Mouse (Mus musculus) intestine, embryonic 14.5 days (tissue): ENCODE measurements around the gene 5830411N06Rik. TPM values are rescaled to one million over a fixed set of nuclear protein-coding genes. Genes with fewer than 3 reads are reported as not detected.

Source experiments
- ATAC-seq: fragments of 200-750 bp; cut with Nextera tagmentation; replicated peaks from 2 replicates; pipeline ENCODE4 v1.8.0; 2017; ENCODE audit warnings: low read depth, moderate number of reproducible peaks, moderate TSS enrichment, moderate library complexity; ENCODE audit not compliant: low FRiP score, low TSS enrichment
- DNase-seq: peaks from one replicate; pipeline ENCODE4 v3.0.0-alpha.2; 2018; ENCODE audit warnings: low spot score
- H3K27ac ChIP-seq: fragments of 300-500 bp; sonication (generic); 2 replicates; pipeline ENCODE4 v1.5.1; 2014; ENCODE audit warnings: low read depth, mild to moderate bottlenecking, control low read depth
- H3K27me3 ChIP-seq: fragments of 300-500 bp; sonication (generic); replicated peaks from 2 replicates; pipeline ENCODE4 v1.6.1; 2014; ENCODE audit warnings: low read length, control low read depth; ENCODE audit not compliant: control insufficient read depth, insufficient read depth
- H3K36me3 ChIP-seq: fragments of 300-500 bp; sonication (generic); 2 replicates; pipeline ENCODE4 v1.6.1; 2014; ENCODE audit warnings: low read length, control low read depth; ENCODE audit not compliant: control insufficient read depth, insufficient read depth
- H3K4me1 ChIP-seq: fragments of 300-500 bp; sonication (generic); replicated peaks from 2 replicates; pipeline ENCODE4 v1.6.1; 2014; ENCODE audit warnings: low read length, control low read depth, mixed read lengths; ENCODE audit not compliant: control insufficient read depth, insufficient read depth
- H3K4me2 ChIP-seq: fragments of 300-500 bp; sonication (generic); 2 replicates; pipeline ENCODE4 v1.6.1; 2014; ENCODE audit warnings: low read length
- H3K4me3 ChIP-seq: fragments of 300-500 bp; sonication (generic); 2 replicates; pipeline ENCODE4 v1.5.1; 2014; ENCODE audit warnings: low read depth, low read length, control low read depth, mixed read lengths
- H3K9ac ChIP-seq: fragments of 300-500 bp; sonication (generic); 2 replicates; pipeline ENCODE4 v1.6.1; 2014; ENCODE audit warnings: mild to moderate bottlenecking, low read length
- H3K9me3 ChIP-seq: fragments of 300-500 bp; sonication (generic); 2 replicates; pipeline ENCODE4 v1.6.1; 2016; ENCODE audit warnings: low read length, control low read depth; ENCODE audit not compliant: control insufficient read depth
- WGBS: fragments of 180-500 bp; shearing (Covaris S2); extraction: QIAGEN DNeasy Blood & Tissue Kit; methylation state at CpG from one replicate; pipeline ENCODE4 v1.1.7; 2014; 5-methylcytosine and 5-hydroxymethylcytosine counted together
- polyA plus RNA-seq: library from polyadenylated mRNA; unstranded; fragments of >200 nt; fragmentation: Nextera tagmentation; extraction: Ambion mirVana; gene quantifications from 2 replicates; pipeline ENCODE4 v1.2.1, GENCODE M21; 2014

5830411N06Rik gene
- polyA plus RNA-seq, 1 experiment from 2014 or later = not detected

DNA sequence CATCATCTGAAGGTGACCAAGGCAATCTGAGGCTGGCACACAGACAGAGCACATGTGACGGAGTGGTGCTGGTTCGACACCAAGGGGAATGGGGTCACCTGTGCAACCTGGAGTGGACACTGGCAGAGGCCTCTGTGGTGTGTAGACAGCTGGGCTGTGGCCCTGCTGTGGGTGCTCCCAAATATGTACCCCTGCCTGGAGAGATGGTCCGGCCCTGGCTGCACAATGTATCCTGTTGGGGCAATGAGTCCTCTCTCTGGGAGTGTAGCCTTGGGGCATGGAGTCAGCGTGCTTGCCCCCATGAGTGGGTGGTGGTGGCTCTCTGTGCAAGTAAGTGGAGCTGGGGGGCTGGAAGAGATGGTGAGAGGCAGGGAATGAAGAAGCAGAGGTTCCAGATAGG lies 26.7 kb upstream of the 5830411N06Rik start:
- no peak overlapping the region for H3K4me2 ChIP-seq
- WGBS = 95% methylated on average over 4 of the region's 4 CpGs
- H3K4me3 ChIP-seq = no peak overlapping the region
- no peaks in the 10 kb centered on the region for H3K27me3 ChIP-seq
- H3K9ac ChIP-seq = no peak overlapping the region
- H3K27ac ChIP-seq = no peak overlapping the region
- H3K9me3 ChIP-seq = no peaks in the 10 kb centered on the region
- no peak for ATAC-seq
- DNase-seq = peak; percentile 33
- H3K36me3 ChIP-seq = no peaks in the 10 kb centered on the region
- no peaks in the 10 kb centered on the region for H3K4me1 ChIP-seq

DNA sequence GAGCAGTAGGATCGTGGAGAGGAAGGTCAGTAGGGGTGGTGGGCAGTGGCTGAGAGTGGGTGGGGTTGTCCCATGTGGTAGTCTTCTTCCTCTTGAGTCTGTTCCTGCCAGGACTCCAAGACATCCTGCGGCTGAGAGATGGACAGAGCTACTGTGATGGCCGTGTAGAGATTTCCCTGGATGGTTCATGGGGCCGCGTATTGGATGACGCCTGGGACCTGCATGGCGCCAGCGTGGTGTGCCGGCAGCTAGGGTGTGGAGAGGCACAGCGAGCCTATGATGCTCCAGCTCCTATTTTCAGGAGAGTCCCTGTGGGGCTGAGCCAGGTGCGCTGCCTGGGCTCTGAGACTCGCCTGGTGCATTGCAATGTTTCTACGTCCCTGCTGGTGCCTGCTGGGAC lies 22.9 kb upstream of the 5830411N06Rik start:
- Histone ChIP-seq H3K36me3 (no peaks in the 10 kb centered on the region), H3K4me2 (no peak overlapping the region), H3K9me3 (no peaks in the 10 kb centered on the region), H3K4me3 (no peak overlapping the region), H3K4me1 (no peaks in the 10 kb centered on the region), H3K27ac (no peak overlapping the region), H3K9ac (no peak overlapping the region), H3K27me3 (no peaks in the 10 kb centered on the region)
- WGBS = 78% methylated on average over 13 of the region's 13 CpGs
- DNase-seq (peak; percentile 18), ATAC-seq (no peak)

DNA sequence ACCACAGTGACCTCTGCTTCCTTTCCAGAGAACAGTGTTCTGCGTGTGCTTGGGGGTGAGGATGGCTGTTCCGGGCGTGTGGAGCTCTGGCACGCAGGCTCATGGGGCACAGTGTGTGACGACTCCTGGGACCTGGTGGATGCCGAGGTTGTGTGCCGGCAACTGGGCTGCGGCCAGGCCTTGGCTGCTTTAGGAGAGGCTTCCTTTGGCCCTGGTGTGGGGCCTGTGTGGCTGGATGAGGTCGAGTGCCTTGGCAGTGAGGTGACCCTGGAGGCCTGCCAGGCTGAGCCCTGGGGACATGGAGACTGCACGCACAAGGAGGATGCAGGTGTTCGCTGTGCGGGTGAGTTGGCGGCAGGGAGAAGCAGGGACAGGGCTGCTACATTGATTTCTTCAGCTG lies 18.6 kb upstream of the 5830411N06Rik start:
- WGBS = 87% methylated on average over 13 of the region's 13 CpGs
- H3K4me2 ChIP-seq = no peak overlapping the region
- H3K27me3 ChIP-seq = no peaks in the 10 kb centered on the region

DNA sequence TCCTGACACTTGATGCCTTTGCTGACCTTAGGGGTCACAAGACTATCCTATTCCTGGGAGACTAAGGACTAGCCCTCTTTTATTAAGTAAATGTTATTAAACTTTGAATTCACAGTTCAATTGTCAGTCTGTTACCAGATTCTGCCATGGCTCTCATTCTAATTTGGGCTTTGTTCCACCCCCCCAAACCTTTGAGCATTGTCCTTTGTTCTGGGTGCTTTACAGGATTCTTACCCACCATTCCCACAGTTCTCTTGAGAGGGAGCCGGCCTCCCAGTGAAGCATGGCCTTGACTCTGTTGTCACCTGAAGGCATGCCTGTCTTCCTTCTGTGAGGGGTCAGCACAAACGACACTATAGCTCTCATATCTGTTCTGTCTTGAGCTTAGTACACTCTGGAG lies 16.1 kb upstream of the 5830411N06Rik start:
- H3K9me3 ChIP-seq = no peaks in the 10 kb centered on the region
- no peak overlapping the region for H3K27ac ChIP-seq

More for the DNA sequence above, 18.6 kb upstream of the 5830411N06Rik start:
- H3K4me3 ChIP-seq = no peak overlapping the region
- ATAC-seq (no peak), DNase-seq (no peak)
- H3K9ac ChIP-seq = no peak overlapping the region
- no peaks in the 10 kb centered on the region for H3K4me1 ChIP-seq
- no peaks in the 10 kb centered on the region for H3K9me3 ChIP-seq
- H3K27ac ChIP-seq = no peak overlapping the region
- no peaks in the 10 kb centered on the region for H3K36me3 ChIP-seq

DNA sequence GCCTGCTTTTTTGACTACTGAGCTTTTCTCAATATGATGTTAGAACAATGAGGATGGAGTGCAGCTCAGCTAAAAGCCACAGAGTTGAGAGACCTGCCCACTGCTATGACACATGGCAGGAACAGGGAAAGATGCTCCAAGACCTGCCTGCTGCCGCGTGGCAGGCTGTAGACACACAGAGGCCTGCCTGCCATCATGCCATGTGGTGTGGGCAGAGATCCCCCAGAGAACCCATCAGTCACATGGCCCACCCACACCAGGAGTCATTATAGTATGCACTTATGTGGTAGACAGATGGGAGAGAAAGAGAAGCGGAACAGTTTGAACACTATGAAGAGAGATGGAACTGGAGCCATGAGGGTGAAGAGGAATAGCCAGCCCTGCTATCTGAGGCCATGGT lies 13.4 kb upstream of the 5830411N06Rik start:
- Histone ChIP-seq H3K4me1 (no peaks in the 10 kb centered on the region), H3K27ac (no peak overlapping the region), H3K27me3 (no peaks in the 10 kb centered on the region), H3K9ac (no peak overlapping the region), H3K4me3 (no peak overlapping the region), H3K36me3 (no peaks in the 10 kb centered on the region), H3K9me3 (no peaks in the 10 kb centered on the region), H3K4me2 (no peak overlapping the region)
- ATAC-seq = no peak
- DNase-seq = no peak
- WGBS = 89% methylated on average over 3 of the region's 3 CpGs

More for the DNA sequence above, 16.1 kb upstream of the 5830411N06Rik start:
- H3K4me3 ChIP-seq = no peak overlapping the region
- no peaks in the 10 kb centered on the region for H3K27me3 ChIP-seq
- ATAC-seq (no peak), DNase-seq (no peak)
- WGBS = 77% methylated on average over 2 of the region's 2 CpGs
- no peaks in the 10 kb centered on the region for H3K4me1 ChIP-seq
- H3K36me3 ChIP-seq = no peaks in the 10 kb centered on the region
- H3K9ac ChIP-seq = no peak overlapping the region
- H3K4me2 ChIP-seq = no peak overlapping the region

DNA sequence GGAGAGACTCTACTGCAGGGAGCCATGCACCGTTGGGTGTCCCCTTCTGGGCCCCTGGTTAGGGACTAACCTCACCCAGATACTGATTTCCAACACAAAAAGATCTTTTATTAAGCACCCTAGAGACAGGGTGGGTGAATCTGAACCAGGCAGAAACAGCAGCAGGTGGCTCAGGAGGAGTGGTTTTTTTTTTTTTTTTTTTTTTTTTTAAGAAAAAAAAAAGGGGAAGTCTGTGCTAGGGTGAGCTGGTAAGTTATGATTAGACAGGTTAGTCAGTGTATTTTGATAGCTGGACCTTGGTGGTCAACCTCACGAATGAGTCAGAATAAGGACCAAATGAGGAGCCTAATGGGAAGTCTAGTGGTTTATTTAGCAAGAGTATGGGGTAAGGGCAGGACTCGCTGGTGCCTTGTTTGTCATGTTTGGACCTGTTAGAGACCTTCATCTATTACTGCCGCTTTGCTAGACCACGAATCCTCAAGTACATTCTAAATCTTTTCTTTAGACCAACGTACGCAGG lies 6.8 kb downstream of the 5830411N06Rik start:
- Histone ChIP-seq H3K36me3 (no peaks in the 10 kb centered on the region), H3K9ac (no peak overlapping the region), H3K4me3 (no peak overlapping the region), H3K9me3 (no peaks in the 10 kb centered on the region), H3K4me1 (no peaks in the 10 kb centered on the region), H3K27me3 (no peaks in the 10 kb centered on the region), H3K4me2 (no peak overlapping the region), H3K27ac (no peak overlapping the region)
- ATAC-seq (no peak), DNase-seq (no peak)
- 82% methylated on average over 7 of the region's 7 CpGs for WGBS

DNA sequence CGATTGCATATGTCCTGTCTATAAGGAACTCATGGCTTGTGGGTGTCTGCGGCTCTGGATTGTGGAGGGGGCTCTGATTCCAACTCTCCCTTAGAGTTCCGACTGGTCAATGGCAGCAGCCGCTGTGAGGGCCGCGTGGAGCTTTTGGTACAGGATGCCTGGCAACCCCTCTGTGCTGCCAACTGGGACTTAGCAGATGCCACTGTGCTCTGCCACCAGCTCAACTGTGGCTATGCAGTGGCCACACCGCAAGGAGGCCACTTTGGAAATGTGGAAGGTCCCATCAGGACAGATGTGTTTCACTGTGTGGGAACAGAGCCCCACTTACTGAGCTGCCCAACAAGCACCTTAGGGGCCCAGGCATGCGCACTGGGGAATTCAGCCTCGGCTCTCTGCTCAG lies 48.7 kb downstream of the 5830411N06Rik start:
- H3K27me3 ChIP-seq = no peaks in the 10 kb centered on the region
- no peak overlapping the region for H3K4me3 ChIP-seq
- H3K36me3 ChIP-seq = no peaks in the 10 kb centered on the region
- H3K4me1 ChIP-seq = no peaks in the 10 kb centered on the region
- ATAC-seq (no peak), DNase-seq (no peak)
- no peak overlapping the region for H3K27ac ChIP-seq
- no peaks in the 10 kb centered on the region for H3K9me3 ChIP-seq
- WGBS = 84% methylated on average over 9 of the region's 9 CpGs
- no peak overlapping the region for H3K4me2 ChIP-seq
- no peak overlapping the region for H3K9ac ChIP-seq

DNA sequence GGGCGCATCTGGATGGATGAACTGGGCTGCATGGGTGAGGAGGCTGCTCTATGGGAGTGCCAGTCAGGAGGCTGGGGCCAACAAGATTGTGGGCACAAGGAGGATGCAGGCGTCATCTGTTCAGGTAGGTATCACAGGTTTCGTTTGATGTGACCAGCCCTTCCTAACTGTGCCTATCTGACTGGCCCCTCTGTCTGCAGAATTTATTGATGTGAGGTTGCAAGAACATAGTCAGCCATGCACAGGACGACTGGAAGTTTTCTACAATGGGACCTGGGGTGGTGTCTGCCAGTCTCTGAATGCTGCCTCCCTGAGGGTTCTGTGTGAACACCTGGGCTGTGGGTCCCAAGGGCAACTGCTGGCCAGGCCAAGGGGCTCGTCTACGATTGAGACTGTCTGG lies 49.8 kb downstream of the 5830411N06Rik start:
- H3K9ac ChIP-seq = no peak overlapping the region
- no peaks in the 10 kb centered on the region for H3K27me3 ChIP-seq
- H3K27ac ChIP-seq = no peak overlapping the region
- 78% methylated on average over 6 of the region's 6 CpGs for WGBS
- ATAC-seq (no peak), DNase-seq (no peak)
- H3K36me3 ChIP-seq = no peaks in the 10 kb centered on the region
- H3K9me3 ChIP-seq = no peaks in the 10 kb centered on the region
- H3K4me2 ChIP-seq = no peak overlapping the region
- no peak overlapping the region for H3K4me3 ChIP-seq
- H3K4me1 ChIP-seq = no peaks in the 10 kb centered on the region

DNA sequence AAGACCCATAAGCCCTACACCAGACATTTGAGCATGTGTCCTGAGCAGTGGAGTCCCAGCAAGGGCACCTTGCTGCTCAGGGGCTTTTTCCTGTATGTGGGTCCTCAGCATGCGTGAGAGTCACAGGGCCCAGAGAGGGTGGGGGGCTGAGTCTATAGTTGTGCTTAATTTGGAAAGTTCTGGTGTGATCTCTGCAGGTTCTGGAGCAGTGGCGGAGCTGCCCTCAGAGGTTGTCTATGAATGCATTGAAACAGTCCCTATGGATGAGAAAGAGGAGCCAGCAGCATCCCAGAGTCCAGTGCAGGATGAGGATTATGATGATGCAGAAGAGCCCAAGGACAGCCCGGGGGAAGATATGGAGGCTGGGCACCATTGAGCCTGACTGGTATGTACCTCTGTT lies 52.3 kb downstream of the 5830411N06Rik start:
- 87% methylated on average over 3 of the region's 3 CpGs for WGBS
- no peak overlapping the region for H3K4me3 ChIP-seq
- no peaks in the 10 kb centered on the region for H3K36me3 ChIP-seq
- H3K9me3 ChIP-seq = no peaks in the 10 kb centered on the region
- H3K9ac ChIP-seq = no peak overlapping the region
- ATAC-seq = no peak
- no peaks in the 10 kb centered on the region for H3K27me3 ChIP-seq
- H3K27ac ChIP-seq = no peak overlapping the region
- H3K4me2 ChIP-seq = no peak overlapping the region
- no peaks in the 10 kb centered on the region for H3K4me1 ChIP-seq
- DNase-seq = no peak
